Mouse (Mus musculus) intestine, embryonic 14.5 days (tissue): ENCODE measurements around the gene Gm49318. TPM values are rescaled to one million over a fixed set of nuclear protein-coding genes. Genes with fewer than 3 reads are reported as not detected.

Source experiments
- ATAC-seq: fragments of 200-750 bp; cut with Nextera tagmentation; replicated peaks from 2 replicates; pipeline ENCODE4 v1.8.0; 2017; ENCODE audit warnings: low read depth, moderate number of reproducible peaks, moderate TSS enrichment, moderate library complexity; ENCODE audit not compliant: low FRiP score, low TSS enrichment
- DNase-seq: peaks from one replicate; pipeline ENCODE4 v3.0.0-alpha.2; 2018; ENCODE audit warnings: low spot score
- H3K27ac ChIP-seq: fragments of 300-500 bp; sonication (generic); 2 replicates; pipeline ENCODE4 v1.5.1; 2014; ENCODE audit warnings: low read depth, mild to moderate bottlenecking, control low read depth
- H3K27me3 ChIP-seq: fragments of 300-500 bp; sonication (generic); replicated peaks from 2 replicates; pipeline ENCODE4 v1.6.1; 2014; ENCODE audit warnings: low read length, control low read depth; ENCODE audit not compliant: control insufficient read depth, insufficient read depth
- H3K36me3 ChIP-seq: fragments of 300-500 bp; sonication (generic); 2 replicates; pipeline ENCODE4 v1.6.1; 2014; ENCODE audit warnings: low read length, control low read depth; ENCODE audit not compliant: control insufficient read depth, insufficient read depth
- H3K4me1 ChIP-seq: fragments of 300-500 bp; sonication (generic); replicated peaks from 2 replicates; pipeline ENCODE4 v1.6.1; 2014; ENCODE audit warnings: low read length, control low read depth, mixed read lengths; ENCODE audit not compliant: control insufficient read depth, insufficient read depth
- H3K4me2 ChIP-seq: fragments of 300-500 bp; sonication (generic); 2 replicates; pipeline ENCODE4 v1.6.1; 2014; ENCODE audit warnings: low read length
- H3K4me3 ChIP-seq: fragments of 300-500 bp; sonication (generic); 2 replicates; pipeline ENCODE4 v1.5.1; 2014; ENCODE audit warnings: low read depth, low read length, control low read depth, mixed read lengths
- H3K9ac ChIP-seq: fragments of 300-500 bp; sonication (generic); 2 replicates; pipeline ENCODE4 v1.6.1; 2014; ENCODE audit warnings: mild to moderate bottlenecking, low read length
- H3K9me3 ChIP-seq: fragments of 300-500 bp; sonication (generic); 2 replicates; pipeline ENCODE4 v1.6.1; 2016; ENCODE audit warnings: low read length, control low read depth; ENCODE audit not compliant: control insufficient read depth
- WGBS: fragments of 180-500 bp; shearing (Covaris S2); extraction: QIAGEN DNeasy Blood & Tissue Kit; methylation state at CpG from one replicate; pipeline ENCODE4 v1.1.7; 2014; 5-methylcytosine and 5-hydroxymethylcytosine counted together
- microRNA-seq: library from miRNA; unstranded; fragments of <30 nt; microRNA quantifications from one replicate; pipeline ENCODE4, GENCODE M21; 2016
- polyA plus RNA-seq: library from polyadenylated mRNA; unstranded; fragments of >200 nt; fragmentation: Nextera tagmentation; extraction: Ambion mirVana; gene quantifications from 2 replicates; pipeline ENCODE4 v1.2.1, GENCODE M21; 2014

The Gm49318 gene
- polyA plus RNA-seq, 1 experiment from 2014 or later: not detected

DNA sequence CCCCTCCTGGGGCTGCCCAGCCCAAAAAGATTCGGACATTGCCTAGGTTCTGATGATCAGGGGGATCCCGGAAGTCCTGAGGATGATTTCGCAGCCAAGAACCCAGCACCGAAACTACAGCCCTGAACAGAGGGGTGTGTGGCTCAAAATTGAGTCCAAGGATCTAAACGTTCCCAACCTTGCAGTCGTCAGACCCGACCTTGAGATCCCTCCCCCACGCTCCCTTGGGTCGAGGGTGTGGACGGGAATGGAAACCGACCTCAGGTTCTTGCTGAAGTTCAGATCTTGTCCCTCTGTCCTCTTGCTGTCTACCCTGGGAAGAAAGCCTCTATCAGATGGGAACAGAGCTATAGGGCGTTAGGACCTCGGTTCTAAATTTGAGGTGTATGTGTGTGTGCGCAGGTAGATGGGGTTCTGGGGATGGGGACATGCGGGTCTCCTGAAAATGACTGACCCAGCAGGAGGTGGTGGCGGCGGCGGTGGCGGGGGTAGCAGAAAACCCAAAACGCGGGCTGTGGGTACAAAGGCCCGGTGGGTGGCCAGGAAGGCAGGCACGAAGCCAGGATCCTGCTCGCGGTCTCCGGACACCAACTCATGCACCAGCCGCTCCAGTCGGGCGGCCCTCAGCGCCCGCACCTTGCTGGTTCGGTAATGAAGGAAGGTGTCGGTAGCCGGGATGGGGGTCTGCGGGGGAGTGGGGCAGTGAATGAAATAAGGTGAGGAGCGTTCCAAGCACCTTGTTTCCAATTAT is 83.3 kb downstream of the Gm49318 start:
- no peak for DNase-seq
- Histone ChIP-seq H3K4me2 (0 out of 2 replicates have a peak overlapping the region, but pooled peaks have one; percentile 61), H3K4me3 (no peak overlapping the region; the same call in 1 of the 2 replicates), H3K9me3 (no peaks in the 10 kb centered on the region), H3K27ac (no peak overlapping the region), H3K27me3 (peaks cover 74% of the 10 kb centered on the region), H3K9ac (no peak overlapping the region), H3K36me3 (no peaks in the 10 kb centered on the region), H3K4me1 (peaks cover 12% of the 10 kb centered on the region; the same call in 1 of the 2 replicates)
- no peak for ATAC-seq
- 10% methylated on average over 36 of the region's 36 CpGs for WGBS

Small RNAs within 50 kb of the gene (microRNA-seq; reads per million reads assigned to microRNA genes)
- not detected for gene Mir7084

Other genes starting within 250 kb of the Gm49318 start
- 4.0 and 4.3 TPM in 2 replicates for gene Angptl8, start 235.7 kb downstream of the Gm49318 start, polyA plus RNA-seq
- 39.4 and 40.0 TPM in 2 replicates for gene Dock6, start 218.6 kb downstream of the Gm49318 start, polyA plus RNA-seq
- 18.4 and 21.5 TPM in 2 replicates for gene Rab3d, start 153.1 kb downstream of the Gm49318 start, polyA plus RNA-seq
- 3.8 and 4.2 TPM in 2 replicates for gene Ccdc159, start 143.8 kb downstream of the Gm49318 start, polyA plus RNA-seq
- gene Tmem205, start 143.7 kb downstream of the Gm49318 start, polyA plus RNA-seq: 57.1 and 59.6 TPM in 2 replicates
- gene Plppr2, start 134.2 kb downstream of the Gm49318 start, polyA plus RNA-seq: 8.2 and 8.7 TPM in 2 replicates
- 11.7 and 12.8 TPM in 2 replicates for gene Swsap1, start 115.5 kb downstream of the Gm49318 start, polyA plus RNA-seq
- gene Epor, start 107.8 kb downstream of the Gm49318 start, polyA plus RNA-seq: 4.1 and 4.2 TPM in 2 replicates
- gene Rgl3, start 81.8 kb downstream of the Gm49318 start, polyA plus RNA-seq: 1.1 and 1.4 TPM in 2 replicates
- 0.42 and 0.95 TPM in 2 replicates for gene Ccdc151, start 68.6 kb downstream of the Gm49318 start, polyA plus RNA-seq
- 93.8 and 95.8 TPM in 2 replicates for gene Prkcsh, start 68.5 kb downstream of the Gm49318 start, polyA plus RNA-seq
- 6.2 and 7.1 TPM in 2 replicates for gene Elavl3, start 19.2 kb downstream of the Gm49318 start, polyA plus RNA-seq
- gene Zfp653, start 117 bp upstream of the Gm49318 start, polyA plus RNA-seq: 10.2 and 10.3 TPM in 2 replicates
- 35.2 and 43.4 TPM in 2 replicates for gene Ecsit, start 14.2 kb upstream of the Gm49318 start, polyA plus RNA-seq
- 322 and 380 TPM in 2 replicates for gene Cnn1, start 28.0 kb upstream of the Gm49318 start, polyA plus RNA-seq
- gene Elof1, start 45.9 kb upstream of the Gm49318 start, polyA plus RNA-seq: 190 and 192 TPM in 2 replicates
- 11.1 and 13.3 TPM in 2 replicates for gene Acp5, start 64.5 kb upstream of the Gm49318 start, polyA plus RNA-seq
- gene Pigyl, start 85.6 kb upstream of the Gm49318 start, polyA plus RNA-seq: 76.5 and 85.4 TPM in 2 replicates
- 0.12 and 0.42 TPM in 2 replicates for gene Zfp872, start 116.8 kb upstream of the Gm49318 start, polyA plus RNA-seq
- gene Zfp809, start 154.5 kb upstream of the Gm49318 start, polyA plus RNA-seq: 23.8 and 24.5 TPM in 2 replicates
- gene Zfp599, start 188.6 kb upstream of the Gm49318 start, polyA plus RNA-seq: 5.8 and 5.9 TPM in 2 replicates
- gene Zfp810, start 236.4 kb upstream of the Gm49318 start, polyA plus RNA-seq: 19.0 and 19.4 TPM in 2 replicates